Mouse (Mus musculus): ENCODE measurements around the gene Ttc38. TPM values are rescaled to one million over a fixed set of nuclear protein-coding genes. Genes with fewer than 3 reads are reported as not detected.

The Ttc38 gene
- polyA plus RNA-seq, 1 experiment from 2014 or later: 2.8 TPM

- no peak for ATAC-seq (replicated peaks; ENCODE audit: low FRiP score)
- no peaks in the 10 kb centered on the region for H3K9me3 ChIP-seq (ENCODE audit: control insufficient read depth, low read length)
- no peaks in the 10 kb centered on the region for H3K4me1 ChIP-seq (replicated peaks; ENCODE audit: control insufficient read depth, insufficient read depth, low read length)
- no peaks in the 10 kb centered on the region for H3K27me3 ChIP-seq (ENCODE audit: control insufficient read depth, insufficient read depth, low read length)
- no peaks in the 10 kb centered on the region for H3K36me3 ChIP-seq (ENCODE audit: control insufficient read depth, insufficient read depth, low read length)
- no peak overlapping the region for H3K4me2 ChIP-seq (ENCODE audit: low read depth, low read length, severe bottlenecking)
- WGBS: 83% methylated on average over 6 of the region's 6 CpGs
- H3K4me3 ChIP-seq (ENCODE audit: low read depth, low read length): no peak overlapping the region
- H3K9ac ChIP-seq (ENCODE audit: low read length): no peak overlapping the region
- no peak overlapping the region for H3K27ac ChIP-seq (ENCODE audit: low read depth, low read length)
- DNase-seq (ENCODE audit: low spot score): no peak
Observed at GRCm38 (mm10) chr15:85795516-85795915, 36.6 kb upstream of the Ttc38 start.

GRCm38 (mm10) chr15:85798676-85799075 is 33.4 kb upstream of the Ttc38 start:
- H3K9me3 ChIP-seq (ENCODE audit: control insufficient read depth, low read length): no peaks in the 10 kb centered on the region
- no peaks in the 10 kb centered on the region for H3K36me3 ChIP-seq (ENCODE audit: control insufficient read depth, insufficient read depth, low read length)
- ATAC-seq (replicated peaks; ENCODE audit: low FRiP score) (no peak), DNase-seq (ENCODE audit: low spot score) (no peak)
- 94% methylated on average over 8 of the region's 8 CpGs for WGBS
- no peak overlapping the region for H3K4me3 ChIP-seq (ENCODE audit: low read depth, low read length)
- H3K4me1 ChIP-seq (replicated peaks; ENCODE audit: control insufficient read depth, insufficient read depth, low read length): no peaks in the 10 kb centered on the region
- no peaks in the 10 kb centered on the region for H3K27me3 ChIP-seq (ENCODE audit: control insufficient read depth, insufficient read depth, low read length)
- H3K27ac ChIP-seq (ENCODE audit: low read depth, low read length): no peak overlapping the region
- no peak overlapping the region for H3K4me2 ChIP-seq (ENCODE audit: low read depth, low read length, severe bottlenecking)
- no peak overlapping the region for H3K9ac ChIP-seq (ENCODE audit: low read length)

- Histone ChIP-seq H3K9me3 (ENCODE audit: control insufficient read depth, low read length) (no peaks in the 10 kb centered on the region), H3K4me1 (replicated peaks; ENCODE audit: control insufficient read depth, insufficient read depth, low read length) (no peaks in the 10 kb centered on the region), H3K36me3 (ENCODE audit: control insufficient read depth, insufficient read depth, low read length) (no peaks in the 10 kb centered on the region), H3K27me3 (ENCODE audit: control insufficient read depth, insufficient read depth, low read length) (no peaks in the 10 kb centered on the region), H3K4me2 (ENCODE audit: low read depth, low read length, severe bottlenecking) (no peak overlapping the region), H3K27ac (ENCODE audit: low read depth, low read length) (no peak overlapping the region), H3K9ac (ENCODE audit: low read length) (no peak overlapping the region), H3K4me3 (ENCODE audit: low read depth, low read length) (no peak overlapping the region)
- 76% methylated on average over 2 of the region's 2 CpGs for WGBS
- DNase-seq (ENCODE audit: low spot score) (no peak), ATAC-seq (replicated peaks; ENCODE audit: low FRiP score) (no peak)
Observed at GRCm38 (mm10) chr15:85802931-85803330, 29.2 kb upstream of the Ttc38 start.

- Histone ChIP-seq H3K9me3 (ENCODE audit: control insufficient read depth, low read length) (no peaks in the 10 kb centered on the region), H3K4me3 (ENCODE audit: low read depth, low read length) (no peak overlapping the region), H3K27me3 (ENCODE audit: control insufficient read depth, insufficient read depth, low read length) (no peaks in the 10 kb centered on the region), H3K4me1 (replicated peaks; ENCODE audit: control insufficient read depth, insufficient read depth, low read length) (peaks cover 6% of the 10 kb centered on the region; the same call in 1 of the 2 replicates), H3K27ac (ENCODE audit: low read depth, low read length) (no peak overlapping the region), H3K9ac (ENCODE audit: low read length) (no peak overlapping the region), H3K4me2 (ENCODE audit: low read depth, low read length, severe bottlenecking) (no peak overlapping the region), H3K36me3 (ENCODE audit: control insufficient read depth, insufficient read depth, low read length) (no peaks in the 10 kb centered on the region)
- 88% methylated on average over 4 of the region's 4 CpGs for WGBS
- DNase-seq (ENCODE audit: low spot score): no peak
- ATAC-seq (replicated peaks; ENCODE audit: low FRiP score): no peak
Observed at GRCm38 (mm10) chr15:85806886-85807285, 25.2 kb upstream of the Ttc38 start.

DNA sequence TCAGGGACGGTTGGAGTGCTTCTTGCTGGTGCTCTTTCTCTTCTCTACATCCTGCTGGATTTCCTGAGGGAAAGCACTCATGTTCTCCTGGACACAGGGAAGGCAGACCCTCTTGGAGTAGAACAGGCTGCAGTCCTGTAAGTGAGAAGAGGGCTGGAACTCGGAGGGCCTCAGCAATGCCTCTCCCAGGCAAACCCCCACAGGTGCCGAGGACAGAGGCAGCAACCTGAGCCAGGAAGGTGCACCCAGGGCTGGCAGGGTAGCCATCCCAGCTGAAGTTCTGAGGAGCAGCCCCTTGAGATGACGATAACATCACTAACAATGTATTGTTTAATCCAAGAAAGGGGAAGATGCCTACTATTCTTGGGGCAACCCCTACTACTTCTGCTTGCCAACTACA is 24.7 kb upstream of the Ttc38 start:
- 86% methylated on average over 4 of the region's 4 CpGs for WGBS
- Histone ChIP-seq H3K9me3 (ENCODE audit: control insufficient read depth, low read length) (no peaks in the 10 kb centered on the region), H3K4me1 (replicated peaks; ENCODE audit: control insufficient read depth, insufficient read depth, low read length) (peaks cover 6% of the 10 kb centered on the region; the same call in 1 of the 2 replicates), H3K4me2 (ENCODE audit: low read depth, low read length, severe bottlenecking) (no peak overlapping the region), H3K27ac (ENCODE audit: low read depth, low read length) (no peak overlapping the region), H3K36me3 (ENCODE audit: control insufficient read depth, insufficient read depth, low read length) (no peaks in the 10 kb centered on the region), H3K9ac (ENCODE audit: low read length) (no peak overlapping the region), H3K4me3 (ENCODE audit: low read depth, low read length) (no peak overlapping the region), H3K27me3 (ENCODE audit: control insufficient read depth, insufficient read depth, low read length) (no peaks in the 10 kb centered on the region)
- DNase-seq (ENCODE audit: low spot score) (no peak), ATAC-seq (replicated peaks; ENCODE audit: low FRiP score) (no peak)

DNA sequence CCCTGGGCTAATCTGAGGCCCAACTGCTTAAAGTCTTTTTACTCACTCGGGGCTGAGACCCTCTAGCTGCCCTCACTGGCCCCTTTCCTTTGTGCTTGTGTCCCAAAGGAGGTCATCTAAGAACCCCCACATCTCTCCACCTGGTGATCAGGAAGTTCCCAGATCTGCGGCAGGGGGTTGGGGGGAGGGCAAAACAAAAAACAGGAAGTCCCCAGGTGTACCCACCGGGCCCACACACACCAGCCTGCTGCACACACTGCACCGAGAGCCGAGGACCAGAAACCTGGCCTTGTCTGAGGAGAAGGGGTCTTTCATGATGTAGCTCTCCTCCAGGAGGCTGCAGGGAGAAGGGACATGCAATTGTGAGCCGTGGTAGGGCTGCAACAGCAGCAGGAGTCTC is 24.1 kb upstream of the Ttc38 start:
- Histone ChIP-seq H3K36me3 (ENCODE audit: control insufficient read depth, insufficient read depth, low read length) (no peaks in the 10 kb centered on the region), H3K9ac (ENCODE audit: low read length) (no peak overlapping the region), H3K4me2 (ENCODE audit: low read depth, low read length, severe bottlenecking) (no peak overlapping the region), H3K4me3 (ENCODE audit: low read depth, low read length) (no peak overlapping the region), H3K27me3 (ENCODE audit: control insufficient read depth, insufficient read depth, low read length) (no peaks in the 10 kb centered on the region), H3K27ac (ENCODE audit: low read depth, low read length) (no peak overlapping the region), H3K4me1 (replicated peaks; ENCODE audit: control insufficient read depth, insufficient read depth, low read length) (peaks cover 6% of the 10 kb centered on the region; the same call in 1 of the 2 replicates), H3K9me3 (ENCODE audit: control insufficient read depth, low read length) (no peaks in the 10 kb centered on the region)
- 74% methylated on average over 6 of the region's 6 CpGs for WGBS
- DNase-seq (ENCODE audit: low spot score) (no peak), ATAC-seq (replicated peaks; ENCODE audit: low FRiP score) (no peak)

DNA sequence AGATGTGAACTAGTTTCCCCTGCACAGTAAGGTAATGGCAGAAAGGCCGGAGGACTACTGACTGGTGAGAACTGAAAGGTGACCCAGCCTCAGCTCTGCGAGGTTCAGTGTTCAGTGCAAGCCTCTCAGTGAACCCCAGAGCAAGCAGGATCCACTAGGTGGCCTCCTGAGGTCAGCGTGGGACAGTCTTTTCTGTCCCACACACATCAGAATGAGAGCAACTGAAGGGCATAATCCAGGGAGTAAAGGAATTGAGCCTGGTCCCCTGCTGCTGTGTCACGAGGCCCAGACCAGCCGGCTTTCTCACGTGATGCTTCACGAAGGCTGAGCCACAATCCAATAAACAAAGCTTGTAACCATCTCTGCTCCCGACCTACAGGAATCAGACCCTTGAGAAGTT is 23.7 kb upstream of the Ttc38 start:
- Histone ChIP-seq H3K27ac (ENCODE audit: low read depth, low read length) (no peak overlapping the region), H3K4me2 (ENCODE audit: low read depth, low read length, severe bottlenecking) (no peak overlapping the region), H3K9me3 (ENCODE audit: control insufficient read depth, low read length) (no peaks in the 10 kb centered on the region), H3K4me3 (ENCODE audit: low read depth, low read length) (no peak overlapping the region), H3K4me1 (replicated peaks; ENCODE audit: control insufficient read depth, insufficient read depth, low read length) (peaks cover 6% of the 10 kb centered on the region; the same call in 1 of the 2 replicates), H3K9ac (ENCODE audit: low read length) (no peak overlapping the region), H3K27me3 (ENCODE audit: control insufficient read depth, insufficient read depth, low read length) (no peaks in the 10 kb centered on the region), H3K36me3 (ENCODE audit: control insufficient read depth, insufficient read depth, low read length) (no peaks in the 10 kb centered on the region)
- 48% methylated on average over 8 of the region's 8 CpGs for WGBS
- DNase-seq (ENCODE audit: low spot score): no peak
- ATAC-seq (replicated peaks; ENCODE audit: low FRiP score): no peak

DNA sequence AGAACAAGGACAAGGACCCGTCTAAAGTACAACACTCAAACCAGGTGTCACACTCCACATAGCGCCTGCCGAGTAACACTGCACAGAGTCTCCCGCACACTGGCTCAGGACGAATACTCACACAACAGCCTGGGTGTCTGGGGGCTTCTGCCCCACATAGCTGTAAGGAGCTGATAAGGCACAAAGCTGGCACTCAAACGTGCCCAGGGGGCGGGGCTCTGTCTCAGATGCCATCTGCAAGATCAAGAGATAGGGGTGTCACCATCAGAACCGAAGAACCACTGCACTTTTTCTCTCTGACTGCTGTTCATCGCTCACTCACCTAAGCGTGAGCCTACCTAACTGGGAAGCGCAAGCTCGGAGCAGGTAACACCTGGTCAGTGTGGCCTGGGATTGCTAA is 23.0 kb upstream of the Ttc38 start:
- Histone ChIP-seq H3K27ac (ENCODE audit: low read depth, low read length) (no peak overlapping the region), H3K9ac (ENCODE audit: low read length) (no peak overlapping the region), H3K36me3 (ENCODE audit: control insufficient read depth, insufficient read depth, low read length) (no peaks in the 10 kb centered on the region), H3K9me3 (ENCODE audit: control insufficient read depth, low read length) (no peaks in the 10 kb centered on the region), H3K4me3 (ENCODE audit: low read depth, low read length) (no peak overlapping the region), H3K27me3 (ENCODE audit: control insufficient read depth, insufficient read depth, low read length) (no peaks in the 10 kb centered on the region), H3K4me1 (replicated peaks; ENCODE audit: control insufficient read depth, insufficient read depth, low read length) (peaks cover 6% of the 10 kb centered on the region; the same call in 1 of the 2 replicates), H3K4me2 (ENCODE audit: low read depth, low read length, severe bottlenecking) (no peak overlapping the region)
- WGBS: 89% methylated on average over 12 of the region's 12 CpGs
- no peak for DNase-seq (ENCODE audit: low spot score)
- ATAC-seq (replicated peaks; ENCODE audit: low FRiP score): no peak

DNA sequence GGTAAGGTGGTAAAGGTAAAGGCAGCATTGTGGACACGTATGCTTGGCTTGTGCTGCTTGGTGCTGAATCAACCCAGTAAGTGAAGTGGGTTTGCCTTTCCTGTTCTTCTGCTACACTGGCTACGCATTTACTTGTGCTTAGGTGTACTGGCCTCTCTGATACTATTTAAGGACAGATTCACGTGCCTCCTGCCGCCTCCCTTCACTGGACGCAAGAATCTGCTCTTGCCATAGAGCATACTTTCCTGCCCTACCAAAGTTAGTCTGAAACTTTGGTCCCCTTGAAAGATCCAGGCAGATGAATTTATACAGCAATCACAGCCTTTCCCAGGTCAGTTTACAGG is 21.7 kb upstream of the Ttc38 start:
- Histone ChIP-seq H3K27me3 (ENCODE audit: control insufficient read depth, insufficient read depth, low read length) (no peaks in the 10 kb centered on the region), H3K27ac (ENCODE audit: low read depth, low read length) (no peak overlapping the region), H3K9me3 (ENCODE audit: control insufficient read depth, low read length) (no peaks in the 10 kb centered on the region), H3K4me3 (ENCODE audit: low read depth, low read length) (peak overlapping the region; percentile 58), H3K9ac (ENCODE audit: low read length) (peak overlapping the region; percentile 81), H3K4me1 (replicated peaks; ENCODE audit: control insufficient read depth, insufficient read depth, low read length) (peaks cover 6% of the 10 kb centered on the region; the same call in 1 of the 2 replicates), H3K4me2 (ENCODE audit: low read depth, low read length, severe bottlenecking) (peak overlapping the region; percentile 84; the same call in 1 of the 2 replicates), H3K36me3 (ENCODE audit: control insufficient read depth, insufficient read depth, low read length) (no peaks in the 10 kb centered on the region)
- ATAC-seq (replicated peaks; ENCODE audit: low FRiP score) (no peak), DNase-seq (ENCODE audit: low spot score) (no peak)
- WGBS: 86% methylated on average over 5 of the region's 5 CpGs

Measured in forebrain, embryonic 11.5 days (tissue).